Mouse (Mus musculus) hindlimb bud, embryonic 11.5 days (tissue): Measurements from ENCODE around the gene Micall2.

Source experiments
- DNase-seq: peaks from one replicate; pipeline ENCODE4 v3.0.0-alpha.2; 2012; ENCODE audit warnings: low read depth, low spot score; ENCODE audit errors: extremely low spot score

Gene Micall2

DNA sequence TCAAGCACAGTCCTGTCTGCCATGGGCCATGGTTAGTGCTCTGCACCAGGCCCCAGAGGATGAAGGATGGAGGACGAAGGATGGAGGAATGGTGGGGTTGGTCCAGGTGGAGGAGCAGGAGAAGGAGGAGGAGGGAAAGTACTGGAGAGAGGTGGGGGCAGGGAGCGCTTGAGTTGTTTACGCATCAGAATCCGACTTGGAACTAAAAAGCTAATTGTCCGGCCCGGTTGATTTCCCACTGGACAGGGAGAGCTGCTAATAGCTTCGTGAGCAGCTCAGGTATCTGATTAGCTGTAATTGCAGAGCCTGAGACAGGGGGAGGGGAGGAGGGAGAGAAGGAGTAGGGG, 53.5 kb downstream of the Micall2 start:
- no peak for DNase-seq

DNA sequence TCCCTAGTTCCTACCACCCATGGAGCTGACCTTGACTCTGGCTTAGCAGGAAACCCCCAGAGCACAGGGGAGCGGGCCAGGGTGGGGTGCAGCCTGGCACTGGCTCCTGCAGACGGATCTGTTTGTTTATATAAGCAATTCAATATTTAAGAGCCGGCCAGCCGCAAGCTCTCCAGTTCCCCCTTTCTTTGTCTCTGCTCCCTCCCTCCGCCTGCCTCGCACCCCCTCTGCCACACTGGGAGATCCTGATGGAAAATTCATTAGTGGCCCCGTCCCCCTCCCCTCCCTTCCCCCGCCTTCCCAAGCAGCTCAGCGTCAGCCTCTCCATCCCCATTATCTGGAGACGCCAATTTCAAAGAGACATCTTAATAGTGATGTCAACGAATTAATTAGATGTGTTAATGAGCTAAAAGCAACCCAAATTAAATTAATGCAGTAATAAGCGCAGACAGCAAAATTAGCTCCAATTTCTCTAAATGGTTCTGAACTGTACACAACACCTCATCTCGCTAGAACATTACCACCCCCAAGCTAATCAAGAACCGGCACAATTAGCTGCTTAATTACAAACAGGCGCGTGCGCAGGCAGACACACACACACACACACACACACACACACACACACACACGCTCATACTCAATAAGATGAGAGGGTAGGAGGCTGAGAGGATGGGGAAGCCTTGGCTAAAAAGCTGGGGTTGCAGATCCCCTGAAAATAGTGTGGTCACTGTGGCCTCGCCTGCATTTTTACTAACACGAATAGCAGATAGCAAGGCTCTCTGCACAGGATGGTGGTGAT, 54.1 kb downstream of the Micall2 start:
- DNase-seq = no peak

DNA sequence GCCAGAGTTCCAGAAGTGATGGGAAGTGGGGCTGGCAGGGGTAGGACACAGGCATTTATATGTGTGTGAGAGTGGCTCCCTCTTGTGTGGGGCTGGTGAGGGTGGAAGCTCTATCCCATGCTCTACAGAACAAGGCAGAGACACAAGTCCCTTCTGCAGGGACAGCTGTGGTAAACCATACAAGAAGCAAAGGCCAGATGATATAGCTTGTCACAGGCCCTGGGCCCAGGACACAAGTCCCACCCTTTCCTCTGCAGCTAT, 60.5 kb downstream of the Micall2 start:
- no peak for DNase-seq

GRCm38 (mm10) chr5:139674940-139675706, 61.0 kb downstream of the Micall2 start:
- no peak for DNase-seq

DNA sequence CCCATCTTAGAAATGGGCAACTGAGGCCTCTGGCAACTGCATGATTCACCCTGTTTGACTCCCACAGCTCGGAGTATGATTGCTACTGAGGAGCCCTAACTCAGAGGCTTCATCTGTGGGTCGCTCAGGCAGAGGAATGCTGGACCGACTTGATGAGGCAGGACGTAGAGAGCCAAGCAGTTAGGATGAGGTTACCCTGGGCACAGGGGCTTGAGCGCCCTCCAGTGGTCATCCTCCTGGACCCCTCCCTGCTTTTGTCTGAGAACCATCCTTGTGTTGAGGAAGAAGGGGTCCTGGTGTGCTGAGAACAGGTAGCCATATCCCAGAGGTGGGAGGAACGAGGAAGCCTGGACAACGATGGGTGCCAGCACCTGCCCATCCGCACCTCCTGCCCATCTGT, 66.8 kb downstream of the Micall2 start:
- DNase-seq = no peak

- no peak for DNase-seq
Observed at GRCm38 (mm10) chr5:139668494-139668893, 67.6 kb downstream of the Micall2 start.

DNA sequence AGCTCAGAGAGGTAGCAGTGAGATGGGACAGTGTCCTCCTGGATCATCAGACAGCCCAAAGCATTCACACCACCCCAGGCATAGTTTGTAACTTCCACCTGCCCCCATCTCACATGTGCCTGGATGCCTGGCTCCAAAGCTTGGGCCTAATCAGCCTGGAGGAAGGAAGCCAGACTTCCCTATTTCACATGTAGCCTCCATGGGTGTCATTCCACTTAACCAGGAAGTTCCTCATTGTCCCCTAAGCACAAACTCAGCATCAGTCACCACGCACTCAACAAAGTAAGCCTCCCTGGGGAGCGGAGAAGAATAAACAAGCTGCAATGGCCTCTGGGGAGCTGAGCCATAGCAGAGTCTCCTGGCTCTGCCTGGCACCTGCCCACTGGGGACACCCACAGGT, 69.6 kb downstream of the Micall2 start:
- DNase-seq = no peak

- DNase-seq = no peak
Observed at GRCm38 (mm10) chr5:139665375-139665774, 70.8 kb downstream of the Micall2 start.

DNA sequence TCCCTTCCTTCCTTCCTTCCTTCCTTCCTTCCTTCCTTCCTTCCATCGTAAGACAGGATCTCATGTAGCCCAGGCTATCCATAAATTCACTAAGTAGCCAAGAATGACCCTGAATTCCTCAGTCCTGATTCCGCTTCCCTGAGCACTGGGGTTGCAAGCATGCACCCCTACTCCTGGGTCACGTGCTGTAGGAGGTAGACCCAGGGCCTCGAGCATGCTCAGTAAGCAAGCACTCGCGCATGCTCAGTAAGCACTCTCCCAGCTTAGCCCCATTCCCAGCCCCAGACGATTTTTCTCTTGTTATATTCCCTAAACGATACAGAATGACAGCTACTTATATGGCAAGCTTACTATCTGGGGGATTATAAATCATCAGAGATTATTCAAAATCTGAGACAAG, 74.4 kb downstream of the Micall2 start:
- no peak for DNase-seq

GRCm38 (mm10) chr5:139659307-139659706, 76.8 kb downstream of the Micall2 start:
- no peak for DNase-seq

GRCm38 (mm10) chr5:139658865-139659264, 77.3 kb downstream of the Micall2 start:
- no peak for DNase-seq

GRCm38 (mm10) chr5:139657959-139658602, 78.1 kb downstream of the Micall2 start:
- DNase-seq = no peak
